Mouse (Mus musculus) testis, adult 2 months (tissue): ENCODE data around the gene Ager.

Experiments used
- CTCF ChIP-seq: fragments of 200-500 bp; IDR thresholded peaks from 2 replicates; pipeline ENCODE4 v1.5.1; 2012; ENCODE audit warnings: low read depth, mild to moderate bottlenecking, inconsistent platforms, low read length, moderate library complexity; ENCODE audit not compliant: control insufficient read depth, insufficient read depth, insufficient replicate concordance
- POLR2A ChIP-seq: fragments of 200-500 bp; IDR thresholded peaks from 2 replicates; pipeline ENCODE4 v1.6.1; 2012; ENCODE audit warnings: low read depth, mild to moderate bottlenecking, inconsistent platforms, low read length, moderate library complexity; ENCODE audit not compliant: control insufficient read depth

GRCm38 (mm10) chr17:34605609-34606008 is 7.9 kb downstream of the Ager start:
- TF ChIP-seq POLR2A = peak; percentile 90
- TF ChIP-seq CTCF = no peak
